Mouse (Mus musculus): Measurements from ENCODE around the gene 2610028H24Rik. TPM values are rescaled to one million over a fixed set of nuclear protein-coding genes. Genes with fewer than 3 reads are reported as not detected.

The 2610028H24Rik gene
- polyA plus RNA-seq, 1 experiment from 2014 or later = not detected

GRCm38 (mm10) chr10:76493527-76493926 is 44.6 kb downstream of the 2610028H24Rik start:
- Histone ChIP-seq H3K27me3 (ENCODE audit: control insufficient read depth, insufficient read depth, low read length) (no peaks in the 10 kb centered on the region), H3K4me2 (ENCODE audit: low read length) (no peak overlapping the region), H3K9me3 (ENCODE audit: control insufficient read depth, low read length) (no peaks in the 10 kb centered on the region), H3K4me1 (ENCODE audit: control insufficient read depth in 2 of 2, insufficient read depth in 2 of 2, low read length in 2 of 2) (peaks cover 3 to 19% of the 10 kb centered on the region in 2 experiments), H3K4me3 (ENCODE audit: control insufficient read depth in 1 of 2, insufficient read depth in 1 of 2, low read depth in 1 of 2, low read length in 2 of 2) (no peak overlapping the region), H3K9ac (ENCODE audit: low read length) (no peak overlapping the region), H3K27ac (replicated peaks in 1 of 2; ENCODE audit: control insufficient read depth in 1 of 2, insufficient read depth in 1 of 2, low read depth in 2 of 2, low read length in 2 of 2) (no peak overlapping the region), H3K36me3 (ENCODE audit: control insufficient read depth, insufficient read depth, low read length) (peaks cover 89% of the 10 kb centered on the region)
- WGBS = 54% methylated on average over 1 of the region's 1 CpGs
- no peak for ATAC-seq (ENCODE audit: insufficient number of reproducible peaks, insufficient read depth, low FRiP score, low read depth)

GRCm38 (mm10) chr10:76495501-76495900 is 46.6 kb downstream of the 2610028H24Rik start:
- Histone ChIP-seq H3K4me1 (ENCODE audit: control insufficient read depth in 2 of 2, insufficient read depth in 2 of 2, low read length in 2 of 2) (peaks cover 3 to 19% of the 10 kb centered on the region in 2 experiments), H3K4me3 (ENCODE audit: control insufficient read depth in 1 of 2, insufficient read depth in 1 of 2, low read depth in 1 of 2, low read length in 2 of 2) (no peak overlapping the region), H3K36me3 (ENCODE audit: control insufficient read depth, insufficient read depth, low read length) (peaks cover 89% of the 10 kb centered on the region), H3K27me3 (ENCODE audit: control insufficient read depth, insufficient read depth, low read length) (no peaks in the 10 kb centered on the region), H3K4me2 (ENCODE audit: low read length) (no peak overlapping the region), H3K9me3 (ENCODE audit: control insufficient read depth, low read length) (no peaks in the 10 kb centered on the region), H3K9ac (ENCODE audit: low read length) (no peak overlapping the region), H3K27ac (replicated peaks in 1 of 2; ENCODE audit: control insufficient read depth in 1 of 2, insufficient read depth in 1 of 2, low read depth in 2 of 2, low read length in 2 of 2) (peak overlapping the region; percentile 47 to 55)
- WGBS = 88% methylated on average over 6 of the region's 6 CpGs
- no peak for ATAC-seq (ENCODE audit: insufficient number of reproducible peaks, insufficient read depth, low FRiP score, low read depth)

DNA sequence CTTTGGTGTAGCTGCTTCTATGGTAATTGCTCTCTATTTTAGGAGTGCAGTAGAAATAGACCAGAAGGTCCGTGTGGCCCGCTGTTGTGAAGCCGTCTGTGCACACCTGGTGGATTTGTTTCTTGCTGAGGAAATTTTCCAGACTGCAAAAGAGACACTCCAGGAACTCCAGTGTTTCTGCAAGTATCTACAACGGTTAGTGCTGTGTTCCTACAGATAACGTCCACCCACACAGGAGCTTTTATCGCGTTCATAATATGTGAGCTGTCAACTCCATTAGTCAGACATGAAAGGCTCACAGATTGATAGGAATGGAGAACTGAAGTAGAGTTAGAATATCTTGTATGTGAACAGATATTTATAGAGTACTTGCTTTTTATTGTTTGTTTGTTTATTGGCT is 47.5 kb downstream of the 2610028H24Rik start:
- no peak overlapping the region for H3K9ac ChIP-seq (ENCODE audit: low read length)
- peaks cover 3 to 19% of the 10 kb centered on the region in 2 experiments for H3K4me1 ChIP-seq (ENCODE audit: control insufficient read depth in 2 of 2, insufficient read depth in 2 of 2, low read length in 2 of 2)
- H3K27me3 ChIP-seq (ENCODE audit: control insufficient read depth, insufficient read depth, low read length) = no peaks in the 10 kb centered on the region
- peaks cover 89% of the 10 kb centered on the region for H3K36me3 ChIP-seq (ENCODE audit: control insufficient read depth, insufficient read depth, low read length)
- H3K4me3 ChIP-seq (ENCODE audit: control insufficient read depth in 1 of 2, insufficient read depth in 1 of 2, low read depth in 1 of 2, low read length in 2 of 2) = no peak overlapping the region
- peak overlapping the region; percentile 47 to 55 for H3K27ac ChIP-seq (replicated peaks in 1 of 2; ENCODE audit: control insufficient read depth in 1 of 2, insufficient read depth in 1 of 2, low read depth in 2 of 2, low read length in 2 of 2)
- WGBS = 26% methylated on average over 7 of the region's 7 CpGs
- H3K4me2 ChIP-seq (ENCODE audit: low read length) = 0 out of 2 replicates have a peak overlapping the region, but pooled peaks have one; percentile 5
- no peak for ATAC-seq (ENCODE audit: insufficient number of reproducible peaks, insufficient read depth, low FRiP score, low read depth)
- H3K9me3 ChIP-seq (ENCODE audit: control insufficient read depth, low read length) = no peaks in the 10 kb centered on the region

DNA sequence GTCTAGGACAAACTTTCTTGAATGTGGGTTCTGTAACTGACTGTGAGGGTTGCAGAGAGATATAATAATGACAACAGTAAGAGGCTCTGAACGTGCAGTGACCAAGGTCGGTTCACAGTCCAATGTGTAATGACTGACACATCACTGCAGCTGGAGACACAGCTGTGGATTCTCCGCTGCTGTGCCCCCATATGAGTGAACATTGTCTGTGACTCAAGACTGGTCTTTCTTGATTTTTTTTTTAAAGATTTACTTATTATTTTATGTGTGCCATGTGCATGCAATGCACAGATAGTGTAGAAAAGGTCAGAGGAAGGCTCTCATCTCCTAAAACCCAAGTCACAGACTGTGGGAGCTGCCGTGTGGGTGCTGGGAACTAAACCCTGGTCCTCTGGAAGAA is 48.6 kb downstream of the 2610028H24Rik start:
- Histone ChIP-seq H3K9me3 (ENCODE audit: control insufficient read depth, low read length) (no peaks in the 10 kb centered on the region), H3K4me1 (ENCODE audit: control insufficient read depth in 2 of 2, insufficient read depth in 2 of 2, low read length in 2 of 2) (peaks cover 3 to 19% of the 10 kb centered on the region in 2 experiments), H3K27ac (replicated peaks in 1 of 2; ENCODE audit: control insufficient read depth in 1 of 2, insufficient read depth in 1 of 2, low read depth in 2 of 2, low read length in 2 of 2) (no peak overlapping the region), H3K4me2 (ENCODE audit: low read length) (no peak overlapping the region), H3K9ac (ENCODE audit: low read length) (no peak overlapping the region), H3K4me3 (ENCODE audit: control insufficient read depth in 1 of 2, insufficient read depth in 1 of 2, low read depth in 1 of 2, low read length in 2 of 2) (no peak overlapping the region), H3K36me3 (ENCODE audit: control insufficient read depth, insufficient read depth, low read length) (peaks cover 93% of the 10 kb centered on the region), H3K27me3 (ENCODE audit: control insufficient read depth, insufficient read depth, low read length) (no peaks in the 10 kb centered on the region)
- WGBS = 95% methylated on average over 4 of the region's 4 CpGs
- ATAC-seq (ENCODE audit: insufficient number of reproducible peaks, insufficient read depth, low FRiP score, low read depth) = no peak

DNA sequence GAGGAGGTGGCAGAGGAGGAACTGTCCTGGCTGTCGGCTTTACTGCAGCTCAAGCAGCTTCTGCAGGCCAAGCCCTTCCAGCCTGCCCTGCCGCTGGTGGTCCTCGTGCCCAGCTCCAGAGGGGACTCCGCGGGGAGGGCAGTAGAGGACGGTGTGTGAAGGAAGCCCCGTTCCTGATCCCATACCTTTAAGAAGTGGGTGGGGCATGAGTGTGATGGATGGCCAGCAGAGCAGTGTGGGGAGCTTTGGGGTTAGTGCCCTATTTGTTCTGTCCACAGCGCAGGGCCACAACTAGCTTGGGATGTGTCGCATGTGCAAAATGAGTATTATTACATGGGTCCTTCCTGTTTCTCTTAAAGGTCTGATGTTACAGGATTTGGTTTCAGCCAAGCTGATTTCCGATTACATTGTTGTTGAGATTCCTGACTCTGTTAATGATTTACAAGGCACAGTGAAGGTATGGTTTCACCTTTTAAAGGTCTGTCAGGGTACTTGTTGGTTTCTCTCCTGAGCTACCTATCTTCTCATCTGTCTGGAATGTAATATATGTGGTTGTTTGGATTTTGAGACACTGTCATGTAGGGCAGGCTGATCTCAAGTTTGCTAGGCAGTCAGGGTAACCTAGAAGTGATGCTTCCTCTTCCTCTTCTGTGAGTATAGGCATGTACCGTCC is 55.5 kb downstream of the 2610028H24Rik start:
- H3K36me3 ChIP-seq (ENCODE audit: control insufficient read depth, insufficient read depth, low read length) = peaks cover 92% of the 10 kb centered on the region
- no peaks in the 10 kb centered on the region for H3K4me1 ChIP-seq (ENCODE audit: control insufficient read depth in 2 of 2, insufficient read depth in 2 of 2, low read length in 2 of 2)
- no peak for ATAC-seq (ENCODE audit: insufficient number of reproducible peaks, insufficient read depth, low FRiP score, low read depth)
- no peak overlapping the region for H3K4me2 ChIP-seq (ENCODE audit: low read length)
- H3K4me3 ChIP-seq (ENCODE audit: control insufficient read depth in 1 of 2, insufficient read depth in 1 of 2, low read depth in 1 of 2, low read length in 2 of 2) = no peak overlapping the region
- WGBS = 89% methylated on average over 11 of the region's 11 CpGs
- no peaks in the 10 kb centered on the region for H3K27me3 ChIP-seq (ENCODE audit: control insufficient read depth, insufficient read depth, low read length)
- H3K9me3 ChIP-seq (ENCODE audit: control insufficient read depth, low read length) = no peaks in the 10 kb centered on the region
- no peak overlapping the region for H3K9ac ChIP-seq (ENCODE audit: low read length)
- no peak overlapping the region for H3K27ac ChIP-seq (replicated peaks in 1 of 2; ENCODE audit: control insufficient read depth in 1 of 2, insufficient read depth in 1 of 2, low read depth in 2 of 2, low read length in 2 of 2)

DNA sequence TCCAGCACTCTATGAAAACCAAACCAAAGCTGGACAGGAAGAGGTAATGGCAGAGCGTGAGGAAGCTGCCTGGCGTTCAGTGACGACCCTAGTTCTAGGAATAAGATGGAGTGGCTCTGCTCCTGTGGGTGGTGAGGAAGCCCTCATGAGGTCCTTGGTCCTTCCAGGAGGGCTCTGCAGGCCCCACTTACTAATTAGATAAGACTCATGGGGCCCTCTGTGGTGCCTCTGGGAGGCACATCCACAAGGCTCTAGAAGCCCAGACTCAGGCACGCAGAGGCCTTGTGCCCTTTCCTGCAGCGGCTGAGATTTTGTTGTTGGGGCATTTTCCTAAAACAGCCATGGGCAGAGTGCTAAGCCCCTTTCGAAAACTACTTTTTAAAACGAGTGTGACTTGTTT is 57.0 kb downstream of the 2610028H24Rik start:
- H3K4me1 ChIP-seq (ENCODE audit: control insufficient read depth in 2 of 2, insufficient read depth in 2 of 2, low read length in 2 of 2) = no peaks in the 10 kb centered on the region

More for the DNA sequence above, 57.0 kb downstream of the 2610028H24Rik start:
- H3K9me3 ChIP-seq (ENCODE audit: control insufficient read depth, low read length) = no peaks in the 10 kb centered on the region
- H3K4me2 ChIP-seq (ENCODE audit: low read length) = no peak overlapping the region
- H3K4me3 ChIP-seq (ENCODE audit: control insufficient read depth in 1 of 2, insufficient read depth in 1 of 2, low read depth in 1 of 2, low read length in 2 of 2) = no peak overlapping the region
- no peaks in the 10 kb centered on the region for H3K27me3 ChIP-seq (ENCODE audit: control insufficient read depth, insufficient read depth, low read length)
- no peak for ATAC-seq (ENCODE audit: insufficient number of reproducible peaks, insufficient read depth, low FRiP score, low read depth)
- peaks cover 87% of the 10 kb centered on the region for H3K36me3 ChIP-seq (ENCODE audit: control insufficient read depth, insufficient read depth, low read length)
- 83% methylated on average over 7 of the region's 7 CpGs for WGBS
- no peak overlapping the region for H3K9ac ChIP-seq (ENCODE audit: low read length)
- no peak overlapping the region for H3K27ac ChIP-seq (replicated peaks in 1 of 2; ENCODE audit: control insufficient read depth in 1 of 2, insufficient read depth in 1 of 2, low read depth in 2 of 2, low read length in 2 of 2)

Other genes starting within 250 kb of the 2610028H24Rik start
- 57.7 and 58.6 TPM in 2 replicates for gene Prmt2, start 211.2 kb upstream of the 2610028H24Rik start, polyA plus RNA-seq (2014; fragmentation: Nextera tagmentation; extraction: Ambion mirVana)
- 0.80 and 1.1 TPM in 2 replicates for gene S100b, start 195.2 kb upstream of the 2610028H24Rik start, polyA plus RNA-seq (2014; fragmentation: Nextera tagmentation; extraction: Ambion mirVana)
- 5.6 and 6.3 TPM in 2 replicates for gene Dip2a, start 103.8 kb upstream of the 2610028H24Rik start, polyA plus RNA-seq (2014; fragmentation: Nextera tagmentation; extraction: Ambion mirVana)
- not detected in 2 replicates for gene AC141477.1, start 8.6 kb upstream of the 2610028H24Rik start, polyA plus RNA-seq (2014; fragmentation: Nextera tagmentation; extraction: Ambion mirVana)
- gene Pcnt, start 6.3 kb upstream of the 2610028H24Rik start, polyA plus RNA-seq (2014; fragmentation: Nextera tagmentation; extraction: Ambion mirVana) = 11.8 and 13.1 TPM in 2 replicates
- gene Mcm3ap, start 19.8 kb downstream of the 2610028H24Rik start, polyA plus RNA-seq (2014; fragmentation: Nextera tagmentation; extraction: Ambion mirVana) = 41.3 and 46.8 TPM in 2 replicates
- gene Ybey, start 20.0 kb downstream of the 2610028H24Rik start, polyA plus RNA-seq (2014; fragmentation: Nextera tagmentation; extraction: Ambion mirVana) = 3.7 and 5.0 TPM in 2 replicates
- gene Lss, start 82.5 kb downstream of the 2610028H24Rik start, polyA plus RNA-seq (2014; fragmentation: Nextera tagmentation; extraction: Ambion mirVana) = 5.3 and 11.6 TPM in 2 replicates
- not detected in 2 replicates for gene Spatc1l, start 113.2 kb downstream of the 2610028H24Rik start, polyA plus RNA-seq (2014; fragmentation: Nextera tagmentation; extraction: Ambion mirVana)
- 2.4 and 3.1 TPM in 2 replicates for gene Ftcd, start 126.6 kb downstream of the 2610028H24Rik start, polyA plus RNA-seq (2014; fragmentation: Nextera tagmentation; extraction: Ambion mirVana)
- gene Col6a2, start 174.5 kb downstream of the 2610028H24Rik start, polyA plus RNA-seq (2014; fragmentation: Nextera tagmentation; extraction: Ambion mirVana) = 39.7 and 44.7 TPM in 2 replicates

Data from heart, embryonic 14.5 days (tissue).